Mouse (Mus musculus) kidney, adult 9 months (tissue): ENCODE results near the gene Zfp956.

Source experiments
- DNase-seq: peaks from one replicate; pipeline ENCODE4 v3.0.0; 2022

The Zfp956 gene

GRCm38 (mm10) chr6:47974599-47974998 lies 21.4 kb downstream of the Zfp956 start:
- DNase-seq: no peak

- peak; percentile 92 for DNase-seq
These were observed 25.7 kb downstream of the Zfp956 start for GRCm38 (mm10) chr6:47978897-47979368.

- DNase-seq: no peak
These were observed 30.7 kb downstream of the Zfp956 start for GRCm38 (mm10) chr6:47983936-47984335.

DNA sequence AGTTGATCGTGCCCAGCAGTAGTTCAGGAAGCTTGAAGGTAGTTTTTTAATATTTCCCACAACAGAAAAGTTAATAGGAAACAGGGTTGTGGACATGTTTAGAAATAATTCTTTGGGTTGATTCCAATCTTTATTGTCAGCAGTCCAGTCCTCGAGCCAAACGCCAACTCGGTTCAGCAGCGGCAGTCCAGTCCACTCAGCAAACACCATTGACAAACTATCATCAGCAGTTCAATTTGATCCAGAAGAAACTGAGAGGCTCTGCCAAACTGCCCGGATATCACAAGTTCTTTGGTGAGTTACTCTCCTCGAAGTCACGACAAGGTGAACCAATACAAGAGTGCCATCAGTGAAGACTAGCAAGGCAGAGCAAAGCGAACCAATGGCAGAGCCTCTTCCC lies 42.5 kb downstream of the Zfp956 start:
- no peak for DNase-seq

GRCm38 (mm10) chr6:48010727-48011126 lies 57.5 kb downstream of the Zfp956 start:
- no peak for DNase-seq
